Mouse (Mus musculus) adipocyte (in vitro differentiated cells): ENCODE results near the gene Rbbp5.
"Not testable (repeated sequence)": the region's sequence is repeated elsewhere in the genome, so short reads cannot be mapped to it uniquely, and the experiment has no call there.

Source experiments
- DNase-seq: peaks from one replicate; pipeline ENCODE4 v3.0.0-alpha.2; 2016; ENCODE audit warnings: low spot score

The Rbbp5 gene

GRCm38 (mm10) chr1:132476928-132477691 is at the start of gene Rbbp5:
TSS of gene Rbbp5 (plus strand) at chr1:132477365.
- peak; percentile 91 for DNase-seq

- no peak for DNase-seq
These were observed 46.3 kb upstream of the Rbbp5 start for GRCm38 (mm10) chr1:132430818-132431217.

- DNase-seq: peak; percentile 50
These were observed 45.4 kb upstream of the Rbbp5 start for GRCm38 (mm10) chr1:132431716-132432115.

GRCm38 (mm10) chr1:132433349-132433748 is 43.8 kb upstream of the Rbbp5 start:
- DNase-seq: no peak

GRCm38 (mm10) chr1:132434032-132434431 is 43.1 kb upstream of the Rbbp5 start:
- DNase-seq: no peak

GRCm38 (mm10) chr1:132436320-132436958 is 40.7 kb upstream of the Rbbp5 start:
- no peak for DNase-seq

- no peak for DNase-seq
These were observed 40.2 kb upstream of the Rbbp5 start for GRCm38 (mm10) chr1:132436960-132437359.

GRCm38 (mm10) chr1:132437389-132437788 is 39.8 kb upstream of the Rbbp5 start:
- no peak for DNase-seq

- no peak for DNase-seq
These were observed 36.2 kb upstream of the Rbbp5 start for GRCm38 (mm10) chr1:132440896-132441435.

- DNase-seq: no peak
These were observed 27.4 kb upstream of the Rbbp5 start for GRCm38 (mm10) chr1:132449742-132450141.

- no peak for DNase-seq
These were observed 12.5 kb upstream of the Rbbp5 start for GRCm38 (mm10) chr1:132464651-132465050.

- DNase-seq: peak; percentile 39
These were observed 8.2 kb upstream of the Rbbp5 start for GRCm38 (mm10) chr1:132468926-132469325.

GRCm38 (mm10) chr1:132469519-132469918 is 7.6 kb upstream of the Rbbp5 start:
- no peak for DNase-seq

GRCm38 (mm10) chr1:132470031-132470430 is 7.1 kb upstream of the Rbbp5 start:
- not testable (repeated sequence) for DNase-seq

- DNase-seq: no peak
These were observed 6.1 kb upstream of the Rbbp5 start for GRCm38 (mm10) chr1:132471032-132471431.

GRCm38 (mm10) chr1:132471499-132471898 is 5.7 kb upstream of the Rbbp5 start:
- DNase-seq: no peak

GRCm38 (mm10) chr1:132472537-132472936 is 4.6 kb upstream of the Rbbp5 start:
- DNase-seq: no peak

- DNase-seq: no peak
These were observed 2.7 kb upstream of the Rbbp5 start for GRCm38 (mm10) chr1:132474496-132474895.

- no peak for DNase-seq
These were observed 614 bp upstream of the Rbbp5 start for GRCm38 (mm10) chr1:132476575-132476927.

- no peak for DNase-seq
These were observed 2.3 kb downstream of the Rbbp5 start for GRCm38 (mm10) chr1:132479438-132479837.

- no peak for DNase-seq
These were observed 4.5 kb downstream of the Rbbp5 start for GRCm38 (mm10) chr1:132481619-132482018.

- DNase-seq: no peak
These were observed 6.1 kb downstream of the Rbbp5 start for GRCm38 (mm10) chr1:132483234-132483633.

GRCm38 (mm10) chr1:132483759-132484158 is 6.6 kb downstream of the Rbbp5 start:
- no peak for DNase-seq
